Mouse (Mus musculus) kidney, embryonic 14.5 days (tissue): ENCODE measurements around the gene Pde4b. TPM values are rescaled to one million over a fixed set of nuclear protein-coding genes. Genes with fewer than 3 reads are reported as not detected.

Experiments used
- ATAC-seq: fragments of 200-750 bp; cut with Nextera tagmentation; 2 replicates; pipeline ENCODE4 v1.8.0; 2017; ENCODE audit warnings: moderate number of reproducible peaks, mild to moderate bottlenecking, moderate TSS enrichment, moderate library complexity; ENCODE audit not compliant: low FRiP score, low TSS enrichment
- H3K27ac ChIP-seq: fragments of 300-500 bp; sonication (generic); 2 replicates; pipeline ENCODE4 v1.5.1; 2014; ENCODE audit warnings: low read depth, mild to moderate bottlenecking, low read length, moderate library complexity, mixed read lengths
- H3K27me3 ChIP-seq: fragments of 300-500 bp; sonication (generic); 2 replicates; pipeline ENCODE4 v1.6.1; 2014; ENCODE audit warnings: mild to moderate bottlenecking, low read length; ENCODE audit not compliant: control insufficient read depth, insufficient read depth
- H3K36me3 ChIP-seq: fragments of 300-500 bp; sonication (generic); 2 replicates; pipeline ENCODE4 v1.6.1; 2014; ENCODE audit warnings: low read length, mixed read lengths; ENCODE audit not compliant: control insufficient read depth, insufficient read depth
- H3K4me1 ChIP-seq: fragments of 300-500 bp; sonication (generic); 2 replicates; pipeline ENCODE4 v1.6.1; 2014; ENCODE audit warnings: low read length, mixed read lengths; ENCODE audit not compliant: control insufficient read depth, insufficient read depth
- H3K4me2 ChIP-seq: fragments of 300-500 bp; sonication (generic); replicated peaks from 2 replicates; pipeline ENCODE4 v1.6.1; 2014; ENCODE audit warnings: low read depth, mild to moderate bottlenecking, low read length
- H3K4me3 ChIP-seq: fragments of 300-500 bp; sonication (generic); 2 replicates; pipeline ENCODE4 v1.5.1; 2014; ENCODE audit warnings: mild to moderate bottlenecking, low read length
- H3K9ac ChIP-seq: fragments of 300-500 bp; sonication (generic); 2 replicates; pipeline ENCODE4 v1.6.1; 2014; ENCODE audit warnings: low read depth, mild to moderate bottlenecking, low read length, moderate library complexity
- H3K9me3 ChIP-seq: fragments of 300-500 bp; sonication (generic); 2 replicates; pipeline ENCODE4 v1.6.1; 2016; ENCODE audit warnings: low read length; ENCODE audit not compliant: control insufficient read depth
- WGBS: fragments of 180-500 bp; shearing (Covaris S2); extraction: QIAGEN DNeasy Blood & Tissue Kit; methylation state at CpG from one replicate; pipeline ENCODE4 v1.1.7; 2014; 5-methylcytosine and 5-hydroxymethylcytosine counted together
- polyA plus RNA-seq: library from polyadenylated mRNA; unstranded; fragments of >200 nt; fragmentation: Nextera tagmentation; extraction: Ambion mirVana; gene quantifications from 2 replicates; pipeline ENCODE4 v1.2.1, GENCODE M21; 2014

Gene Pde4b
- polyA plus RNA-seq, 1 experiment from 2014 or later = 10.4 TPM

DNA sequence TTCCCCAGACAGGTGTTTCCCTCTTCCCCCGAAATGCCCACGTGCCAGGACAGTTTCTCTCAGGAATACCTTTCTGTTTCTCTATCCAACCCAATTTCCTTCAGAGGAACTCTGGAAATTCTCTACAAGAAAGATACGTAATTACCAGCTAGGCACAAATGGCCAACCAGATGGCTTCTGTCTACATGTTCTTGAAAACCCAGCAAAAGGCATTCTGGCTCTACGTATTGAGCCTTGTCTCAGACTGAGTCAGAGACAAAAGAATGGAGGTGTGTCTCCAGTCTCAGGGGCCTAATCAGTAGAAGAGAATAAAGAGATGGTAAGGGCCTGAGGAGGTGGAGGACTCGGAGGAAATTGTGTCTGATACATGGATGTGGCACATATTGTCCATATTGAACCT, 356.2 kb downstream of the Pde4b start:
- 67% methylated on average over 5 of the region's 5 CpGs for WGBS
- no peak for ATAC-seq

DNA sequence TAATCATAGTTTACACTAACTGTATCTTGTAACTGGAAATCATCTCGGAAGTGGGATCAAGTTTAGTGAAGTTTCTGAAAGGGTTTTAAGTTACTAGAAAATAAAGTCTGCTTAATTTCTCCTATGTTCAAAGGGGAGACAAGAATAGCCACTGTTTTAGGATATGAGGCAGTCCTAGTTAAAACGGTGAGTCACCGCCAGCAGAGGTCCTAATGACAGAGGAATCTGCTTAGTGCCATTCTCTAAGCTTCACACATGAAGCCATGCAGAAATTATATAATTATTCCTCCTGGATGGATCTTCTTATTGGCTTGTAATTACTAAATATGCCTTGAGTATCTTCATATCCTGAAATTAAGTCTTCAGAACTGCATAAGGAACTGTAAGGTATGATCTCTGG, 357.2 kb downstream of the Pde4b start:
- Histone ChIP-seq H3K27ac (no peak overlapping the region), H3K36me3 (no peaks in the 10 kb centered on the region), H3K27me3 (no peaks in the 10 kb centered on the region), H3K9me3 (no peaks in the 10 kb centered on the region), H3K9ac (no peak overlapping the region), H3K4me2 (no peak overlapping the region), H3K4me3 (no peak overlapping the region), H3K4me1 (no peaks in the 10 kb centered on the region; the same call in 1 of the 2 replicates)
- ATAC-seq = no peak
- WGBS = 76% methylated on average over 3 of the region's 3 CpGs

More for the DNA sequence above, 356.2 kb downstream of the Pde4b start:
- Histone ChIP-seq H3K27me3 (no peaks in the 10 kb centered on the region), H3K4me1 (no peaks in the 10 kb centered on the region; the same call in 1 of the 2 replicates), H3K36me3 (no peaks in the 10 kb centered on the region), H3K9ac (no peak overlapping the region), H3K27ac (no peak overlapping the region), H3K9me3 (no peaks in the 10 kb centered on the region), H3K4me2 (no peak overlapping the region), H3K4me3 (no peak overlapping the region)

DNA sequence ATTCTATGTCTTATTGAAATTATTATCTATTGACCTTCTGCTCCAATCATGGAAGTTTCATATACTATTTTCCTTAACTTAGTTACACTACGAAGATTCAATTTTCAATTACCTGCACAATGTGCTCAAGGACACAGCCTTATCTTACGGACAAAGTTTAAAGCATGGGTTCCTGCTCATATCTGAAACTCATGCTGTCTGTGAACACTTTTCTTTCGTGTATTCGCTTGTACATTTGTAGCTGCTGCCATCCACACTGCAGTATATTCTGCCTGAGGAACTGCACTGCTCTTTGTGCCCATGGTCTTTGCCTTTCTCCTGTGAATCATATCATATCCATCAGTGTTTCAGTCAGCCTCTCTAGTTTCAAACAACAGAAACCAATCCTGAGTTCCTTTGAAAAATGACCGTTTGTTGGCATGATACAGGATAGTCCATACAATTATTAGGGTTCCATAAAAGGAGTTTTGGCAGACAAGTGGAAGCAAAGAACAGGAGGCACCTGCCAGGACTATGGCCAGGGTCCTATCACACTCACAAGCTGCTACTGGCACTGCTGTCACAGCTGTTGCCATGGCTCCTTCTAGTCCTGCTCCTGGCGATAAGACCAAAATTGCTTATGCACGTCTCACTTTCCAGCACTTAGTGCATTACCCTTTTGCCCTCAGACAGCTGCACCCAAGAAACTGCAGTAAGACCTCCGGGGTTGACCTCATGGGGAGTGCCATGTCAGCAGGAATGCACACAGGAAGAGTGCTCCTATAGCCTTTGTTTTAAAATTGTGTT, 359.0 kb downstream of the Pde4b start:
- WGBS = 63% methylated on average over 8 of the region's 8 CpGs

DNA sequence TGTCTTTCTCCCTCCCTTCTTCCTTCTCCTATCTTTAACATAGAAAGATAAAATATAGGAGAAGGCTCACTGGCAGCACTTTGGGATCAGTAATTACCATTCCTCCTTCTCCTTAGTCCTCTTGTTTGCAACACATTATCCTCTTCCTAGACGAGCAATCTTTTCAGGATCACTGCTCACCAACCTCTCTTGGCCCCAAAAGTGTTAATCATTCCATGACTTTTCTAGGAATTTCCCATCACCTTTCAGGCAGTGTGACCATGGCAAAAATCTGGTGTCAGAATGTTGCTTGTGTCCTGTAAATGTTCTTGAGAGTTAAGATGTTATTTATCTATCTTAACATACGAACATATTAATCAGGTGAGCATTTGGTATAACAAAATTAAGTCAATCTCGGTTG, 369.1 kb downstream of the Pde4b start:
- 50% methylated on average over 3 of the region's 3 CpGs for whole genome bisulfite sequencing
- H3K9me3 ChIP-seq = no peaks in the 10 kb centered on the region
- H3K4me1 ChIP-seq = no peaks in the 10 kb centered on the region
- H3K4me2 ChIP-seq = no peak overlapping the region
- no peak overlapping the region for H3K9ac ChIP-seq
- no peaks in the 10 kb centered on the region for H3K36me3 ChIP-seq
- H3K27me3 ChIP-seq = no peaks in the 10 kb centered on the region
- no peak overlapping the region for H3K27ac ChIP-seq
- H3K4me3 ChIP-seq = no peak overlapping the region
- no peak for ATAC-seq

More for the DNA sequence above, 359.0 kb downstream of the Pde4b start:
- H3K36me3 ChIP-seq = no peaks in the 10 kb centered on the region
- no peaks in the 10 kb centered on the region for H3K4me1 ChIP-seq
- no peak overlapping the region for H3K27ac ChIP-seq
- H3K9me3 ChIP-seq = no peaks in the 10 kb centered on the region
- no peaks in the 10 kb centered on the region for H3K27me3 ChIP-seq
- ATAC-seq = no peak
- H3K4me3 ChIP-seq = no peak overlapping the region
- no peak overlapping the region for H3K4me2 ChIP-seq
- no peak overlapping the region for H3K9ac ChIP-seq

DNA sequence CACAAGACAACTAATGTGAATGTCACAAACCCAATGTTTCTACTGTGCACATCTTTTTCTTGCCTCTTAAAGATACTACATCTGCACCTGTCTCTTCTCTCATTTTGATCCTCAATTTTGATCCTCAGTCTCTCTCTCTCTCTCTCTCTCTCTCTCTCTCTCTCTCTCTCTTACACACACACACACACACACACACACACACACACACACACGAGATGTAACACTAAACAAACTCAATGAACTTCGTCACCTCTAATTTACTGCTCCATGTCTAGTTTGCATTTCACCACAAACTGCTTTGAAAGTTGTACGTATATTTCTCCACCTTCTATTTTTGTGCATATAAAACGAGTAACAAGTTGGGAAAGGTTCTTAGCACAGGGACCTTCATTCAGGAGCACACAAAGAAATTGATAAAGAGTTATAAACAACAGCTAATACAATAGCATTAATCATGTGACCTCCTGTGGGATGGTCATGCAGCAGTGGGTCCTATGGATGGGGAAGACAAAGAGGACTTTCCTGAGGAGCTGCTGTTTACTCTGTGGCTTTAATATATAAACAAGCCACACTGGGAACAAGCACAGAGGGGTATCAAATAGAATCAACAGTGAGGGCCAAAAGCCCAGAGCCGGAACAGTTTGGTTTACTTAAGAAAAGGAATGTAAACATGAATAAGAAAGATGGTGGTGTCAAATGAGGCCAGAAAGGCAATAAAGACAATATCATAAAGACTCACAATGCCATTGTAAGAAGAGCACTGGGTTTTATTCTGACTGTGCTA, 372.1 kb downstream of the Pde4b start:
- Histone ChIP-seq H3K36me3 (no peaks in the 10 kb centered on the region), H3K9ac (no peak overlapping the region), H3K9me3 (no peaks in the 10 kb centered on the region), H3K27ac (no peak overlapping the region), H3K27me3 (no peaks in the 10 kb centered on the region), H3K4me3 (no peak overlapping the region), H3K4me2 (no peak overlapping the region), H3K4me1 (no peaks in the 10 kb centered on the region)
- no peak for ATAC-seq
- 56% methylated on average over 5 of the region's 5 CpGs for WGBS

DNA sequence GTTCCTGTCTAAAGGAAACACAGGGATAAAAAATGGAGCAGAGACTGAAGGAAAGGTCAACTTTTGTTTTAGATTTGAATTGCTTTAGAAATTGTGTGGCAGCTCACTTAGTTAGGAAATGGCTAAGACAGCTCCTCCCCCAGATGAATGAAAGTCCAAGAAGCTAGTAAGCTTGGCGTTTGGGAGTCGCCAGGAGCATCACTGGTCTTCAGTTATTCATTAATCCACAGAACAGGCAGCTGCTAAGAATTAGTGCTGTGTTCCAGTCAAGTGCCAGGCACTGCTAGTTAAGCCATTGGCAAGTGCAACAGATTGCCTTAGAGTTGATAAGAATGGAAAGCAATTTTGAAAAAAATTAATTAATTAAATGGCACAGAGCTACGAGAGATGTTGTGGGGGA, 390.8 kb downstream of the Pde4b start:
- Histone ChIP-seq H3K4me3 (no peak overlapping the region), H3K4me1 (no peaks in the 10 kb centered on the region), H3K27me3 (no peaks in the 10 kb centered on the region), H3K27ac (no peak overlapping the region), H3K9ac (no peak overlapping the region), H3K9me3 (no peaks in the 10 kb centered on the region), H3K4me2 (no peak overlapping the region), H3K36me3 (no peaks in the 10 kb centered on the region)
- ATAC-seq = no peak
- 53% methylated on average over 3 of the region's 3 CpGs for WGBS

DNA sequence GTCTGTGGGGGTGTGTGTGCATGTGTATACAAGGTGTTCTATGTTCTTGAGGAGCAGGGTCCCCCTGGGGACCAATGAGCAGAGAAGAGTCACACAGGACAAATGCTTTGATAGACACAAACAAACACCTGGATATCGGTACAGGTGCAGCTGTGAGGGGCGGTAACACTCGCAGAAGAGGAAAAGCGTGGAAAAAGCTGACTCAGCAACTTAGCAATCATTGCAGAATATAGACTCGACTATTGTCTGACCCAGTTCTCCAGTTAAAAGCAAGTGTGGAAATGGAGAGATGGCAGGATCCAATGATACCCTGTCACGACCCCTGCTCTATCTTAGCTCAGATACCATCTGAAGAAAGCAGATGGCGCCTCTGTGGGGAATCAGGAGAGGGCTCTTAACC, 391.5 kb downstream of the Pde4b start:
- 87% methylated on average over 7 of the region's 7 CpGs for WGBS
- Histone ChIP-seq H3K9me3 (no peaks in the 10 kb centered on the region), H3K4me1 (no peaks in the 10 kb centered on the region), H3K36me3 (no peaks in the 10 kb centered on the region), H3K4me3 (no peak overlapping the region), H3K9ac (no peak overlapping the region), H3K27ac (no peak overlapping the region), H3K4me2 (no peak overlapping the region), H3K27me3 (no peaks in the 10 kb centered on the region)
- no peak for ATAC-seq

DNA sequence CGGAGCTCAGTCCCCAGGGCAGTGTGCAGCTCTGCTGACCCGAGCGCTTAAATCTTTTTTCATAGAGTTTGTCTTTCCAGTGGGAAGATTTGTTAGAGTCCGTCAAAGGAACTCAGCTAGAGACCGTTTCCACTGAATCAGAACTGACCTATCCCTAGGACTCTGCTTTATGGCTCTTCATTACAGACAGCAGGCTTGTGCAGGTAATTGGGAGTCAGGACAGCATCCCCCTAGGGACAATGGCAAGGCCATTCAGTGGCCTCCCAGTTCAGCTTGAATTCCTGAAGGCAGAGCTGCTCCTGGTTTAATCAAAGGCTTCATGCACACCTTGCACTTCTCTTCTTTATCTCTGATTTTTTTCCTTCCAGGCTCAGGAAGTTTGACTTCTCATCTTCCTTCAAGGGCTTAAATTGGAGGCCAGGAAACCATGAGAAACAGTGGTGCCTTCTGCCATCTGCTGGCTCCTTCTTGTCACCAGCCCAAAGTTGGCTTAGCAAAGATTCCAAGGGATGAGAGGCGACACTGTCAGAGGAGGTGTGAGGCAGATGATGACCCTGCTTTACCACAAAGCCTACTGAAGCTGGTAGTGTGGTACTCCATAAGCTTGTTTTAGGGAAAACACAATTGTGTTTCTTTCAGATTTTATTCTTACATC, 393.6 kb downstream of the Pde4b start:
- Histone ChIP-seq H3K9ac (no peak overlapping the region), H3K9me3 (no peaks in the 10 kb centered on the region), H3K27ac (no peak overlapping the region), H3K27me3 (no peaks in the 10 kb centered on the region), H3K4me1 (no peaks in the 10 kb centered on the region), H3K4me3 (no peak overlapping the region), H3K4me2 (no peak overlapping the region), H3K36me3 (no peaks in the 10 kb centered on the region)
- no peak for ATAC-seq
- 60% methylated on average over 6 of the region's 6 CpGs for WGBS
